Comparison of ENCODE assay signal across 7 mouse cellular contexts in genomic region chr7:145106494-145106849, GRCm38 (mm10).
DNase-seq lines count a peak whose midpoint lies in the region; ATAC-seq lines count a peak whose summit lies in the region.

No protein-coding gene starts in this region.

- ATAC-seq in activated CD4-positive, CD25-positive, alpha-beta regulatory T cell, adult 4 months = no peak

- peak; percentile 44 for DNase-seq in urinary bladder, postnatal 25 days (ENCODE audit: low spot score)
- DNase-seq in urinary bladder, postnatal 36 days (ENCODE audit: low spot score in 2 of 2) = no peak
- peak; percentile 37 to 68 for DNase-seq in cerebellum, postnatal 25 days
- DNase-seq in left cerebral cortex, postnatal 14 days (ENCODE audit: low spot score in 2 of 2) = peak; percentile 40
- no peak for DNase-seq in natural killer cell, adult 2 months (ENCODE audit: low spot score in 2 of 2)
- DNase-seq in spleen, adult 12 weeks (ENCODE audit: low spot score) = no peak

- intact Hi-C loops in left cerebral cortex, postnatal 14 days (cut with DNase I) = no loop called here

Comparison
In these comparisons a context has a peak if more than half of its experiments do, and no peak if none do; other contexts are left out.
1. DNase-seq: peak in urinary bladder, postnatal 25 days (single experiment), cerebellum, postnatal 25 days (2 of 2) and left cerebral cortex, postnatal 14 days (2 of 2); none in urinary bladder, postnatal 36 days (0 of 2), natural killer cell, adult 2 months (0 of 2) and spleen, adult 12 weeks (single experiment).